Mouse (Mus musculus): ENCODE results near the gene Gns. TPM values are rescaled to one million over a fixed set of nuclear protein-coding genes. Genes with fewer than 3 reads are reported as not detected.

Gene Gns
- total RNA-seq, 2 experiments from 2014 or later: 13.0 to 17.2 TPM

GRCm38 (mm10) chr10:121363201-121363600, 1.7 kb upstream of the Gns start:
- no peak for ATAC-seq (replicated peaks; ENCODE audit: low FRiP score, poor library complexity, severe bottlenecking)

- no peak for ATAC-seq (replicated peaks; ENCODE audit: low FRiP score, poor library complexity, severe bottlenecking)
These were observed 584 bp upstream of the Gns start for GRCm38 (mm10) chr10:121364306-121364705.

GRCm38 (mm10) chr10:121365781-121366272, 937 bp downstream of the Gns start:
- no peak for ATAC-seq (replicated peaks; ENCODE audit: low FRiP score, poor library complexity, severe bottlenecking)

GRCm38 (mm10) chr10:121367271-121367670, 2.4 kb downstream of the Gns start:
- ATAC-seq (replicated peaks; ENCODE audit: low FRiP score, poor library complexity, severe bottlenecking): no peak

- no peak for ATAC-seq (replicated peaks; ENCODE audit: low FRiP score, poor library complexity, severe bottlenecking)
These were observed 2.9 kb downstream of the Gns start for GRCm38 (mm10) chr10:121367780-121368179.

- ATAC-seq (replicated peaks; ENCODE audit: low FRiP score, poor library complexity, severe bottlenecking): no peak
These were observed 4.0 kb downstream of the Gns start for GRCm38 (mm10) chr10:121368783-121369465.

- ATAC-seq (replicated peaks; ENCODE audit: low FRiP score, poor library complexity, severe bottlenecking): no peak
These were observed 5.9 kb downstream of the Gns start for GRCm38 (mm10) chr10:121370777-121371176.

GRCm38 (mm10) chr10:121374013-121374412, 9.1 kb downstream of the Gns start:
- no peak for ATAC-seq (replicated peaks; ENCODE audit: low FRiP score, poor library complexity, severe bottlenecking)

- no peak for ATAC-seq (replicated peaks; ENCODE audit: low FRiP score, poor library complexity, severe bottlenecking)
These were observed 10.1 kb downstream of the Gns start for GRCm38 (mm10) chr10:121374693-121375620.

GRCm38 (mm10) chr10:121375649-121376493, 11.0 kb downstream of the Gns start:
- no peak for ATAC-seq (replicated peaks; ENCODE audit: low FRiP score, poor library complexity, severe bottlenecking)

- no peak for ATAC-seq (replicated peaks; ENCODE audit: low FRiP score, poor library complexity, severe bottlenecking)
These were observed 11.8 kb downstream of the Gns start for GRCm38 (mm10) chr10:121376530-121377271.

- ATAC-seq (replicated peaks; ENCODE audit: low FRiP score, poor library complexity, severe bottlenecking): no peak
These were observed 14.5 kb downstream of the Gns start for GRCm38 (mm10) chr10:121379387-121379786.

- no peak for ATAC-seq (replicated peaks; ENCODE audit: low FRiP score, poor library complexity, severe bottlenecking)
These were observed 16.4 kb downstream of the Gns start for GRCm38 (mm10) chr10:121381280-121381679.

- no peak for ATAC-seq (replicated peaks; ENCODE audit: low FRiP score, poor library complexity, severe bottlenecking)
These were observed 19.8 kb downstream of the Gns start for GRCm38 (mm10) chr10:121384710-121385109.

GRCm38 (mm10) chr10:121385695-121386094, 20.8 kb downstream of the Gns start:
- no peak for ATAC-seq (replicated peaks; ENCODE audit: low FRiP score, poor library complexity, severe bottlenecking)

GRCm38 (mm10) chr10:121386347-121386746, 21.5 kb downstream of the Gns start:
- ATAC-seq (replicated peaks; ENCODE audit: low FRiP score, poor library complexity, severe bottlenecking): no peak

- ATAC-seq (replicated peaks; ENCODE audit: low FRiP score, poor library complexity, severe bottlenecking): no peak
These were observed 25.7 kb downstream of the Gns start for GRCm38 (mm10) chr10:121390602-121391001.

GRCm38 (mm10) chr10:121391901-121392300, 27.0 kb downstream of the Gns start:
- ATAC-seq (replicated peaks; ENCODE audit: low FRiP score, poor library complexity, severe bottlenecking): no peak

- ATAC-seq (replicated peaks; ENCODE audit: low FRiP score, poor library complexity, severe bottlenecking): no peak
These were observed 29.4 kb downstream of the Gns start for GRCm38 (mm10) chr10:121394270-121394669.
